In genomic region chr2:165121206-165121840, GRCm38 (mm10) we compare ENCODE assay signal across 12 mouse cellular contexts. TPM values are rescaled to one million over a fixed set of nuclear protein-coding genes. Genes with fewer than 3 reads are reported as not detected.
DNase-seq lines count a peak whose midpoint lies in the region; ATAC-seq and TF ChIP-seq lines count a peak whose summit lies in the region.
"Had no signal": no experiment of that assay in that cellular context is flagged by ENCODE, and none has a peak within 500 bp of the region (broad histone marks: within the 10 kb centered on the region; RNA-seq: fewer than 3 reads in every experiment).

No protein-coding gene starts in this region.

- H3K9ac ChIP-seq in hindbrain, postnatal 0 days (replicated peaks; ENCODE audit: low read length) = no peak overlapping the region
- H3K9ac ChIP-seq in stomach, embryonic 16.5 days (ENCODE audit: low read length) = no peak overlapping the region
- H3K9ac ChIP-seq in heart, embryonic 11.5 days (ENCODE audit: low read depth, low read length) = no peak overlapping the region

- no peaks in the 10 kb centered on the region for H3K36me3 ChIP-seq in hindbrain, postnatal 0 days (ENCODE audit: insufficient read depth, low read length)
- H3K36me3 ChIP-seq in stomach, embryonic 16.5 days (ENCODE audit: control insufficient read depth, insufficient read depth, low read length) = no peaks in the 10 kb centered on the region
- H3K36me3 ChIP-seq in heart, embryonic 11.5 days (ENCODE audit: control insufficient read depth, insufficient read depth, low read length) = no peaks in the 10 kb centered on the region

- no peak for TF ChIP-seq CTCF in hindbrain, postnatal 0 days (IDR thresholded peaks at IDR 0.05; ENCODE audit: low read depth)

- no peaks in the 10 kb centered on the region for H3K27me3 ChIP-seq in hindbrain, postnatal 0 days (ENCODE audit: insufficient read depth, low read length)
- peaks cover 26% of the 10 kb centered on the region for H3K27me3 ChIP-seq in stomach, embryonic 16.5 days (ENCODE audit: control insufficient read depth, insufficient read depth, low read length)
- peaks cover 60% of the 10 kb centered on the region for H3K27me3 ChIP-seq in heart, embryonic 11.5 days (ENCODE audit: control insufficient read depth, insufficient read depth, low read length)

- peak; percentile 31 to 60 for DNase-seq in cerebellum, postnatal 14 days
- DNase-seq in cerebellum, postnatal 36 days = no peak
- peak; percentile 43 for DNase-seq in retina, postnatal 1 day
- no peak for DNase-seq in retina, embryonic 14.5 days (ENCODE audit: low spot score)
- DNase-seq in hindbrain, postnatal 0 days (ENCODE audit: low spot score) = peak; percentile 55
- no peak for DNase-seq in gastrocnemius, adult 18-20 months (ENCODE audit: low spot score)
- DNase-seq: gastrocnemius, postnatal 14 days; thymus, postnatal 4 days had no signal

- no peak overlapping the region for H3K27ac ChIP-seq in hindbrain, postnatal 0 days
- H3K27ac ChIP-seq in stomach, embryonic 16.5 days (ENCODE audit: low read length) = no peak overlapping the region
- no peak overlapping the region for H3K27ac ChIP-seq in heart, embryonic 11.5 days (ENCODE audit: low read depth, low read length)

- no peaks in the 10 kb centered on the region for H3K9me3 ChIP-seq in hindbrain, postnatal 0 days (ENCODE audit: low read length)
- H3K9me3 ChIP-seq in stomach, embryonic 16.5 days (replicated peaks; ENCODE audit: control insufficient read depth, low read length) = no peaks in the 10 kb centered on the region
- no peaks in the 10 kb centered on the region for H3K9me3 ChIP-seq in heart, embryonic 11.5 days (replicated peaks; ENCODE audit: control insufficient read depth, low read length)

- H3K4me3 ChIP-seq in hindbrain, postnatal 0 days (ENCODE audit: low read length) = no peak overlapping the region
- H3K4me3 ChIP-seq in stomach, embryonic 16.5 days (replicated peaks; ENCODE audit: low read length) = no peak overlapping the region
- no peak overlapping the region for H3K4me3 ChIP-seq in heart, embryonic 11.5 days (ENCODE audit: low read depth, low read length)

- H3K4me1 ChIP-seq in hindbrain, postnatal 0 days (ENCODE audit: insufficient read depth, low read length) = no peaks in the 10 kb centered on the region
- H3K4me1 ChIP-seq in stomach, embryonic 16.5 days (ENCODE audit: control insufficient read depth, insufficient read depth, low read length) = peaks cover 5% of the 10 kb centered on the region; the same call in 1 of the 2 replicates
- no peaks in the 10 kb centered on the region for H3K4me1 ChIP-seq in heart, embryonic 11.5 days (ENCODE audit: control insufficient read depth, insufficient read depth, low read length)

- ATAC-seq in hindbrain, postnatal 0 days = peak; percentile 16; the same call in 1 of the 2 replicates
- ATAC-seq in stomach, embryonic 16.5 days (ENCODE audit: insufficient read depth, low FRiP score) = 0 out of 2 replicates have a peak, but pooled peaks have one; percentile 54
- no peak for ATAC-seq in heart, embryonic 11.5 days (replicated peaks; ENCODE audit: insufficient number of reproducible peaks, low FRiP score, low TSS enrichment)

- no peak overlapping the region for H3K4me2 ChIP-seq in hindbrain, postnatal 0 days (ENCODE audit: low read depth, low read length)
- H3K4me2 ChIP-seq in stomach, embryonic 16.5 days (ENCODE audit: low read depth, low read length) = no peak overlapping the region
- H3K4me2 ChIP-seq in heart, embryonic 11.5 days = no peak overlapping the region

- WGBS in hindbrain, postnatal 0 days = 31% methylated on average over 10 of the region's 10 CpGs
- WGBS in stomach, embryonic 16.5 days = 22% methylated on average over 10 of the region's 10 CpGs
- 27% methylated on average over 10 of the region's 10 CpGs for WGBS in heart, embryonic 11.5 days (ENCODE audit: insufficient replicate concordance)

RNA-seq across cellular contexts. Expression of gene 1700025C18Rik, which starts 30.8 kb away (rescaled TPM):
- not detected in 2 replicates for total RNA-seq in hindbrain, postnatal 0 days (2014; rRNA removed)
- polyA plus RNA-seq in hindbrain, postnatal 0 days (2015; fragmentation: Nextera tagmentation; extraction: Ambion mirVana) = not detected in 2 replicates
- not detected in 2 replicates for polyA plus RNA-seq in stomach, embryonic 16.5 days (2015; fragmentation: Nextera tagmentation; extraction: Ambion mirVana)
- not detected in 2 replicates for polyA plus RNA-seq in heart, embryonic 11.5 days (2014; fragmentation: Nextera tagmentation; extraction: Ambion mirVana)
- total RNA-seq in gastrocnemius, adult 18-20 months (2021) = not detected
- total RNA-seq: gastrocnemius, postnatal 14 days; layer of hippocampus, postnatal 14 days; monocyte, adult 5-6 weeks had no signal

Comparison
In these comparisons a context has a peak if more than half of its experiments do, and no peak if none do; other contexts are left out.
1. DNase-seq: peak in cerebellum, postnatal 14 days (2 of 2), retina, postnatal 1 day (single experiment) and hindbrain, postnatal 0 days (single experiment); none in cerebellum, postnatal 36 days (0 of 2), retina, embryonic 14.5 days (single experiment) and gastrocnemius, adult 18-20 months (single experiment).